Mouse (Mus musculus) right cerebral cortex, postnatal 14 days (tissue): ENCODE measurements around the gene Ctdspl.

Experiments used
- DNase-seq: peaks from one replicate; pipeline ENCODE4 v3.0.0; 2022

The Ctdspl gene

DNA sequence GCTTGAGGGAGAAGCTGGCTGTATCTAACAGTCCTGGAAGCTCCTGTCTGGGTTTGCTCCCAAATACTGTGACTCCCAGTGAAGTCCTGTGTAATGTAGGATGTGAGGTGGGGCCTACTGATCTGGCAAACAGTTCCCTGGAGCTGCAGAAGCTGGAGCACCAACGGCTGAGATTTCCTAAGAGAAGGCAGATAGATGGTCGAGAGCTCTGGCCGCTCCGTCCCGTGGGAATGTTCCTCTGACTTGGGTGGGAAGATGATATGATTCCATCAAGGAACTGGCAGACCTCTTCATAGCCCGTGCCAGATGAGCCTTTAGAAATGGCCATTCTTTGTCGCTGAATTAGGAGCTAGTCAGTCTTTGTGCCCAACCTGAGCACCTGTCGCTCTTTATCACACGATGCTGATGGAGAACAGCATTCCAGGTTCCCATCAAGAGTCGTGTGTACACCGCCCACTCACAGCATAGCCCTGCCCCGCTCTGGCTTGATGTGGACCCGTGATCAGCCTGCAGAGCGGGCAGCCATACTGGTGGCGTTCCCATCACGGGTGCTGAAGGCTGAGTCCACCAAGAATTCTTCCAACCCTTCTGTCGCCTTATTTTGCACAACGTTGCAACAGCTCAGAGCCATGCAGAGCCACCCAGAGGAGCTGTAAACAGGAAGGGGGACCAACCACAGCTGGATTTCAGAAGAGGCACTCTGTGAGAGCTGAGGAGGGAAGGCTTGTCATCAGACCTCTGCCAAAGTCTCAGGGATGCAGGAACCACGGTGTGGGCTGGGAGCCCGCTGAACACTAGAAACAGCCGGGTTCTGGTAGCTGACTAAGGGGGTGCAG is 65.7 kb downstream of the Ctdspl start:
- no peak for DNase-seq

DNA sequence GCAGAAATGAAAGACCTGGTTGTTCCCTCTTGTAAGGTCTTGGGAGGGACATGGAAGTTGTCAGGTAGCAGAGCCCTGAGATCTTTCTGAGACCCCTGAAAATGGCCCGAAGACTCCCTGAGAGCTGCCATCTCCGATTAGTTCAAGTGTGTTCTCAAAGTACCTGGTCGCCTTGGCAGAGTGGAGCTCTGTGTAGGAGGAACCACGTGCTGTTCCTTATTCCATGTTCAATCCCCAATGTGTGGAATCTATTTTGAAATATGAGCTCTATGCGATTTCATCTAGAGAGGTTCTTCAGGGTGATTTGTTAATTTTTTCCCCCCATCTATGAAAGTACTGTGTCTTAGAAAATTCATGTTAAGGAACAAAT is 66.3 kb downstream of the Ctdspl start:
- DNase-seq: no peak

DNA sequence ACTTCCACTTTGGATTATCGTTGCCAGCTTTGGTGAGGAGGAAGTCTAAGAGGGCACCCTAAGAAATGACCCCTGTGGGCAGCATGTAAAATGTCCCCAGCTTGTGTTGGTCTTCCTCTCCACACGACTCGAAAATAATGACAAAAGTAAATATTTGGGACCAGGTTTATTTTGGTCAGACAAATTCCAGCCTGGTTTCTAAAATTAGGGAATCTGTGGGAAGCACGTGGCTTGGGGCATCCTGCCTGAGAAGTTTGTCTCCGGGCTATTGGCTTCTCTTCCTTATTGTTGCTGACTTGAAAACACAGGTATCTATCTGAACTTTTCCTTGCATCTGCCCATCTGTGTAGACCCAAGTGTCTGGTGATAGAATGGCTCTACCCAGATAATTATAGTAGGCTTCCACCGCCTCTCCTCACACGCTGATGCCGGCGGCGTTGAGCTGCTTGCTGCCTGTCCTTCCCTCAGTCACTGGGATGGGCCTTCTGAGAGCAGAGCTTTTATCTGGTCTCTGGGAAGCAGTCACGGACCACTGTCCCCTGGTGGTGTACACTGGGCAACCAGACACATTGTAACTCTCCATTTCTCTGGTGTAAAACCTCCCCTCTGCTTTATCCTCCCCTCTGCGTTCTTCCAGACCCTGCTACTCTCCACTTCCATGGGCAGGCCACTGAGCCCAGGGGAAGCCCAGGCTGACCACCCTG is 68.4 kb downstream of the Ctdspl start:
- no peak for DNase-seq

DNA sequence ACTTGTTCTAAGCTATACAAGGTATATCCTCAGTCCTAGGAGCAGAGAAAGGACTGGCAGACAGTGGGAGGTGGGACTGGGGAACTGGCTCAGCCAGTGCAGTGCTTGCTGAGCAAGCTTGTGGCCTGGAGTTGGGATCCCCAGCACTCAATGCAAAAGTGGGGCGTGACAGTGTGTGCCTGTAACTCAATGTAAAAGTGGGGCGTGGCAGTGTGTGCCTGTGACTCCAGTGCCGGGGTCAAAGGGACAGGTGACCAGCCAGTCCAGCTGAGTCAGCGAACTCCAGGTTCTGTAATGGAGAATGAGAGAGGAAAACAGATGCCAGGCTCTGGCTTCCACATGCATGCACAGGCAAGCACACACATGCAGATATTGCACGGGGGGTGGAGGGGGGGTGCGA is 69.3 kb downstream of the Ctdspl start:
- DNase-seq: no peak

DNA sequence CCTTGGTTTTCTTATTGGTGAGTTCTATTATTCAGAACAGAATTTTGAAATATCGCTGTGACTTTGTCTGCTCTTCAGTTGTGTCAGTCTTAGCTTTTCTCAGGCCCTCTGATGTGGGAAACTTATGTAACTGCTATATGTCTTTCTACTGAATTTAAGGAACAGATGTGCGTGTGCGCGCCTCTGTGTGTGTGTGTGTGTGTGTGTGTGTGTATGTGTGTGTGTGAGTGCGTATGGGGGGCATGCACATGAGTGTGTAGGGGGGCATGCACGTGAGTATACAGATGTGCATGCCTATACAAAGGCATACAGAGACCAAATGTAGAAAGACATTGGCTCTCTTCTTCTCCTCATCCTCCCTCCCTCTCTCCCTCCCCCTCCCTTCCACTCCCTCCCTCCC is 71.0 kb downstream of the Ctdspl start:
- no peak for DNase-seq

DNA sequence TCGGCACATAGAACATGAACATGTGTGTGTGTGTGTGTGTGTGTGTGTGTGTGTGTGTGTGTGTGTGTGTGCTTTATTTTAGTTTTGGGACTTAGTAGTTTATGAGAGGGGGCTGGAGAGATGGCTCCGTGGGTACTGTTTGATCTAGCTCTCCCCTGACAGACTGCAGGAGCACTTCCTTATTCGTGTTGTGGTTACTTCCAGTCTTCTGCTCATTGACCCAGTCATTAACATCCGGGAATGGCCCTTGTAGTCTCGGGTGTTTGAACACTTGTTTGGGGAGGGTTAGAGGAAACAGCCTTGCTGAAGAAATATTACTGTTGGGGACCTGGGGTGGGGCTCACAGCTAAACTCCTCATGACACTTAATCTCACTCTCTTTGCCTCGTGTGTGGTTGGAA is 73.9 kb downstream of the Ctdspl start:
- DNase-seq: no peak

DNA sequence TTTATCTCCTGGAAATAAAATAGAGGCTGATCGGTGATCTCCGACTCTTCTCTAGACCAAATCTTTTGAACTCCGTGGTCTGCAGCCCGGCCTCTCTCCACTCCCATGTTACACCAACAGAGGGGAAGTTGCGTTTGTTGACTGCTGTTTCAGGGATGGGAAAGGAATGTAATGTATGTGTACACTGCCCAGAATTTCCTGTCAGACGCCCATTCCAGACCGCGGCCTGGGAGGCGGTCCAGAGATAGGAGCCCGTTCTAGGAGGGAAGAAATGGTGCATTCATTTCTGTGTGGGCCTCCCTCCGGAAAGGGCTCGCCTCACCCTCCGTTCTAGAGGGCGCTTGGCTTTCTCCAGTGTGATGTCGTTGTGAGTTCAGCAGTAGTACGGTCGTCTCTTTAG is 76.0 kb downstream of the Ctdspl start:
- DNase-seq: no peak

DNA sequence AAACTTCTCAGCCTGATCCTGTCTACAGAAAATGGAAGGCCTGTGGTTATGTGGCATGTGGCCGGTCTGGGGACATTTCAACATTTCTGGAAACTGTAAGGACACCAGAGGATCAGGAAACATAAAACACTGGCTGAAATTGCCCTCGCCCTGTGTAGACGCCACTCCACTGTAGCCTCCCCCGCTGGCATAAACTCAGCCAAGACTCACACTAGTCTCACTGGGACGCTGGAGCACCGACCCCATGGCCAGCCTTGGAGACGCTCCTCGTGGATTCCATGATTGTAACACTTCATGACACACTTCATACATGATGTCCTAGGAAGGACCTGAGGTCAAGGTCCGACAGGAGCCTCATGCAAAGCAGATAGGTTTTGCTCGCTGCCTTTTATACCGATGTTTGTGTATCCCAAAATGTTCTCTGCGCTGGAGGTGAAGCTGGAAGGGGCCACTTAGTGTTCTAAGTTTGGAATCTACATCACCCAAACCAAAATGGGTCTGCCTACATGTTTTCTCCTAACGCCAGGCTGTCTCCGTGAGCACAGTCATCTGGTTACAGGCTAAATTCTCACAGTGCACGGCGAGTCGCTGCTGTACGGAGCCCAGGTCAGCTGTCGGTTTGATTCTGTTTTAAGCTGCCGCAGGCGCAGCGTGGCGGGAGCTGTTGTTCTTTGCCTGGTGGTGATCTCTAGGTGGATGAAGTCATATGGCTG is 77.9 kb downstream of the Ctdspl start:
- DNase-seq: peak; percentile 33

DNA sequence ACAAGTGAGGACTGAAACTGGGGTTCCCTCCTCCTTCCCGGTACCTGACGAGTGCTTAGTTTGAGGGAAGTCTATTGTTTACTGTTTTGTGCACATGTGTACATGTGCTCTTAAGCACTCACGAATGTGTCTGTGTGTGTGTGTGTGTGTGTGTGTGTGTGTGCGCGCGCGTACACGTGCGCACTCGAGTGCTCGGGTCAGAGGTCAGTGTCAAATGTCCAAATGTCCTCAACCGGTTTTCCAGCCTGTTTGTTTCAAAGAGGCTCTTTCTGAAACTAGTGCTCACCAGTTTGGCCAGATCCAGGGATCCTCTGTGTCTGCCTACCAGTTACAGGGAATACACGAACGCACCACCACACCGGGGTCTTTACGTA is 78.4 kb downstream of the Ctdspl start:
- DNase-seq: no peak

DNA sequence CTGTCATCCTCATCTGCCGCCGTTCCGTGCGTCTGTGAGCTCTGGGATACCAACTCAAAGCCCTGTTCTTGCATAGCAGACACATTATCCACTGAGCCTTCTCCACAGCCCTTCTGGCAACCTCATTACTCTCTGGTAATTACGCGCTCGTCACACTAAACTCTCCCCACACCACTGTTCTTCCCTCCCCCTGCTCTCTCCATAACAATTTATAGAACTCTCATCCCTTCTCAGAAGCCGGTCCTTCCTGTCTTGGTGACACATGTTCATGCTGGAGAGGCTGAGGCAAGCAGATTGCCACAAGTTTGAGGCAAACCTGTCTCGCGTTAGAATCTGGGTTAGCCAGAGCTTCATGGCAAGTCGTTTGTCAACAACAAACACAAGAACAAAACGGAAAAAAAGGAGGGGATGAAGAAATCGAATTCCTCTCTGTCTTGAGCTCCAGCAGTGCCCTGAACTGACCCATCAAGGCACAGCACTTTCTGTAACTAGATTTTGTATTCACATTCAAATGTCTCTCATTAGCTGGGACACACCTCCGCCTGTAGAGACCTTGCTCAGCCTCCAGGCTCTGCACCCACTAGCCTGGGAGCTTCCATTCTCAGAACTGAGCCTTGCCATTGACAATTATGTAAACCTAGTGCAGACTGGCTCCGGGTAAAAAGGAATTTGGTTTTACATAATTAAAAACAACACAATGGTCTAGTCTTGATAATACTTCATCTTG is 79.2 kb downstream of the Ctdspl start:
- no peak for DNase-seq

DNA sequence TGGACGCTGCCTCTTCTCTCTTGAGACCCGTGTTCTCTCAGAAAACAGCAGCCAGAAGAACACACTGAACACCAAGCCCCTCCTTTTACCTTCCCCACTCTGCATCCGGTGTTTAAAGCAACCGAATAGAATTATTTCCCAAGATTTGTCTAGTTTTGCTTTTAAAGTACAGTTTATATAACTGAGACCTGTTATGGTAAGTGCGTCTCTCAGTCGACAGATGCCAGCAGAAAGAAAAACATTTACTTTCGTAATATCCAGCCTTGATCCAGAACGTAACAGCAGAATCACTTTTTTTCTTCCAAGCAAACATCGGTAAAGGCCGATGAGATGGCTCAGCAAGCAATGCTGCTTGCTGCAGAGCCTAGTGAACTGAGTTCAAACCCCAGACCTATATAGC is 81.0 kb downstream of the Ctdspl start:
- DNase-seq: no peak

DNA sequence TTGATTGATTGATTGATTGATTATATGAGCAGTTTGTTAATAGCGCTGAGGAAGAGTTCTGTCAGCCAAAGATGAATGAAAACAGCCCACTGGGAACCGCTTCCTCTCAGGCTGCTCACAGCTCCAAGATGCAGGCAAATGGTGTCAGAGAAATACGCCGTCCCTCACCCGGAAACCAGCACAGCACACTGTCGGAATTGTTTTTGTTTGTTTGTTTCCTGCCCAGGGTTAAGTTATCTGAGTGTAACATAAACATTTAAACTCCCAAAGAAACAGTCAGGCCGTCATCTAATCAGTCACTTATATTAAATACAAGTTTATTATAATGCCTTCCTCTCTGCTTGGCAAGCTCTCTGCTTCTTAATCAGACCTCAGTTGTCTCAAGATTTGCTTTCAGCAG is 82.6 kb downstream of the Ctdspl start:
- no peak for DNase-seq

DNA sequence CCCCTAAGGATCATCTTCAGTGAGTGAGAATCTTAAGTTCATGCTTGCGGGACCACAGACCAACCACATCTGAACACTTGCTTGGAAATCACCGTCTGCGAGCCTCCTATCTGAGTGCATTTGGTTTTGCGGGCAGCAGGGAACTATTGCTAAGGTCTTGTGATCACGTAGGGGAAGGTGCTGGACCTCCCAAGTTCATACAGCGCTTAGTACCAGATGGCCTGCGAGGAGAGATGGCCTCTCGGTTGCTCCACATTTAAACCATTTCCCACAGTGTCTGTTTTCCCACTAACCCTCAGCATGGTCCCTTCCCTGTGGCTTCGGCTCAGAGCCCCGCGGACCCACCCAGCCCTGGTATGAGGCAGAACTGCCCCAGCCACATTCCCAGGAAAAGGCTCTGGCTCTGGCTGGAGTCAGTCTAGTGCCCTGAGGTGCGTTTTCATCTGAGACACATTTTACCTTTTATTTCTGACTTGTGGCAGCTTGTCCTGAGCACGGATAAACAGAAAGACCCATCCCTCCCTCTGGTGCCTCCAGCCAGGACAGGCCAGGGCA is 84.0 kb downstream of the Ctdspl start:
- DNase-seq: no peak

DNA sequence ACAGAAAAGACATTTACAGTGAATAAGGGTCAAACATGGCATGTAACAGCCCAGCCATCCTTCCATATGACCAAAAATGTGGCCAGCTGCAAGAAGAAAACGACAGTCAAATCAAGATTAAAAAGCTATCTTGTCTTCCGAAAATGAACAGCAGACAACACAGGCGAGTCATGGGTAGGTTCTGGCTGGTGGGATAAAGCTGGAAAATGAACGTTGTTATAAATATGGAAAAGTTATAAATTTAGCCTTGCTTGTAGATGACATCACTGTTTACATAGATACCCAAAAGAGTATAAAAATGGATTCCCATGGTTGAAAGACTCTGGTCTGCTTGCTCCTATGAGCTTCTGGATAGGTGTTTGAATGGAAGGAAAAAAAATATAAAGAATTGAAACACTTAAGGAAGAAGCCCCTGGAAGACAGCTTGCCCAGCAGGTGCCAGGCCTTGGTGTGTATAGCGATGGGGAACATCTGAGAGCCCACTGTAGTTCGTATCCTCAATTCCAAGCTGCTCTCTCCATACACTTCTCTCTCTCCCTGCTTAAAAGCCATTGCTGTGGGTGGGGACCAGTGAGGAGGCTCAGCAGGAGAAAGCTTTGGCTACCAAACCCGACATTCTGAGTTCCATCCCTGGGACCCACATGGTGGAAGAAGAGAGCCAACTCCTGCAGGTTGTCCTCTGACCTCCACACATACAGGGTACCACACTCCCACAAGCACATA is 90.7 kb downstream of the Ctdspl start:
- DNase-seq: no peak

DNA sequence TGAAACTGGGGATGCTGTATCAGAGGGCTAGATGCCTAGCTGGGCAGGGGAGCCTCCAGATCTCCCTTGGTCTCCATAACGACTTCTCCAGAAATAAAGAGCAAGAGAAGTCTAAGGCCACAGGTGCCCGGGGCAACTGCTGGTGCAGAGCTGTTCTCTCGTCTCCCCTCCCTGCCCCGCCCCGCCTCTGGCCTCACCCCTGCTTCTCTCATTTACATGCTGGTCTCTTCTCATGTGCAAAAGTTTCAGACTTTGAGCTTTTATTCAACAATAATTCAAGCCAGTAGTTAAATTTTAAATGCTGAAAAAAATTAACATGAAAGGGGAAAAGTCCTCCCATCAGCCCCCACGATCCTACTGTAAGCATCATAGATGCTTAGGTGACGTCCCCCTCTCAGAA is 95.5 kb downstream of the Ctdspl start:
- DNase-seq: no peak

DNA sequence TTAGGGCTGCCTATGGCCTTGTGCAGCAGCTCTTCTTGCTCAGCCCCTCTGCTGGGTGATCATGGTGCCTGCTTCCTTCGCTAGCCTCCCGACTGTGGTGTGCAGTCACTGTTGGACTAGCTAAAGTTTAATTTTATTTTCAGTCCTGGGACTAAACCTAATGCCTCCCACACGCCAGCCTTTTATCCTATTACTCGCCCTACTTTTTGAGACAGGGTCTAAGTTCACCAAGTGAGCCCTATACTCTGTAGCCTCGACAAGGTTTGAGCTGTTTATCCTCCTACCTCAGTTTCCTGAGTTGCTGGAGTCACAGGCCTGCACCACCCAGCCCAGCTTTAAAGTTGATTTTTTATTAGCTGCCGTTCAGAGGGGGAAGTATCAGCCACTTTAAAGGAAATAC is 99.0 kb downstream of the Ctdspl start:
- no peak for DNase-seq

DNA sequence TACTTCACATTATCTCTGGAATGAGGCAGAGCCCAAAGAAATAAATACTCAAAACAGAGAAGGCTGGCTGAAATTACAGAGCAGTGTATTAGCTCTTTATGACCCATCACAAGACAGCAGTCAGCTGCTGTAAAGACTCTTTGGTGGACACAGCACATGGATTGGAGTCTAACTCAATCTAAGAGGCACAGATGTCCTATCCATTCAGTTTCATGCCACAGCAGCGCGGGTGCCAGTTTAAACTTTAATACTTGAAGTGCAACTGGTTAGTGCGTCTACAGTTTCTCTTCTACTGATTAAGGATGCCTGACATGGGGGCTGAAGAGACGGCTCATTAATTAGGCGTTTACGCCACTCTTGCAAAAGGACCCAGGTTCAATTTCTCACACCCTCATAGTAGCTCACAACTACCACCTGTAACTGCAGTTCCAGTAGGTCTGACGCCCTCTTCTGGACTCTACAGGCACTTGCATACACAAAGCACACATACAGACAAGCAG is 99.6 kb downstream of the Ctdspl start:
- DNase-seq: no peak

DNA sequence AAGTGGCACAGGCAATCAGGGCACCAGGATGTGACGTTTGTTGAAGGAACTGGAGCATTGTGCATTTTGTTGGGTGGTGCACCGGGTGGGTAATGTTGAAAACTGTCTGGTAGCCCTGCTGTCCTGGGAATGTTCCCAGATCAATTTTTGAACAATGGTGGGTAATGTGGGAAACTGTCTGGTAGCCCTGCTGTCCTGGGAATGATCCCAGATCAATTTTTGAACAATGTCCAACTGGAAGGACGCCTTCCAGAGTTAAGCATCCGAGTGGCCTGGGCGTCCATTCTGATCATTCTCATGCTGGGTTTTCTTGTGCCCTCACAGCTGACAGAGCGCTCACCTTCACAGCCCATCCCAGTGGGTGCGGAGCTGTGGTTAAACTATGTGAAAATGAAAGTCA is 101.1 kb downstream of the Ctdspl start:
- DNase-seq: no peak

DNA sequence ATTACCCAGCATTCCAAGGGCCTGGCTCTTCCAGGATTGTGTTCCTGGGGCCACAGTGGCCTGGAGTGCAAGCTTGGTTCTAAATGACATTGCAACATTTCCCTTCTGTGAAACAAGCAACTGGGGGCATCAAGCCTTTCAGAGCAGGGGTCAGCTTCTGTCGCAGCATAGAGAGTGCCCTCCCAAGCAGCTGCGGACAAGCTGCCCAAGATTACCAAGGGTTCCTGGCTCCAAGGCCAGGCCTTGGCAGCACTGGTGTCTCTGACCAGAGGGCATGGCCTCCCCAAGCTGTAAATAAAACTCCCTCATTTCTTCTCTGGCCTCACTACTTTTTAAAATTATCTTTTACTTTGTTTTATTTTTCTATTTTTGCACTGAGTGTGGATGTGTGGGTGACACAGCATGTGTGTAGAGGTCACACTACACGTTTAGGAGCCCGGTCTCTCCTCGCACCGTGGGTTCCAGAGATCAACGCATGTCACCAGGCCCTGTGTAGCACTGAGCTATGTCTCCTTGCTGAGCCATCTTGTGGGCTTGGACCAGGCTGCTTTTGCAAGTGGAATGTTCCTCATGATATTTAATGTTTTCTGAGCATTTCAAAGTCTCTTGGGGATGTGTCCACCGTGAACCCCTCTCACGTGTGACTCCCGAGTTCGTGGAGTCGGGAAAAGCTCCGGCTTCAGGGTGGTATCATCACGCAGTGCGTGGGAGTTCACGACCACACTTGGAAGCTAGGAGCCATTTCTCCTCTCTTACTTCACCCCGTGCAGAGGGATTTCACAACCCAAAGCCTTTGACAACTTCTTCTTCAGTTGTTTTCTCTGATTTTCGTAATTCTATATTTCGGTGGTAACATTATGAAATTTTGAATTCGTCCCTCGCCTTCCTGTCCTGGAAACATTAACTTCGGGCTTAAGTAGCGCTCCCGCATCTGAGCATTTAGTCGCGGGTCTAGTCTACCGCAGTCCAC is 102.3 kb downstream of the Ctdspl start:
- DNase-seq: no peak

DNA sequence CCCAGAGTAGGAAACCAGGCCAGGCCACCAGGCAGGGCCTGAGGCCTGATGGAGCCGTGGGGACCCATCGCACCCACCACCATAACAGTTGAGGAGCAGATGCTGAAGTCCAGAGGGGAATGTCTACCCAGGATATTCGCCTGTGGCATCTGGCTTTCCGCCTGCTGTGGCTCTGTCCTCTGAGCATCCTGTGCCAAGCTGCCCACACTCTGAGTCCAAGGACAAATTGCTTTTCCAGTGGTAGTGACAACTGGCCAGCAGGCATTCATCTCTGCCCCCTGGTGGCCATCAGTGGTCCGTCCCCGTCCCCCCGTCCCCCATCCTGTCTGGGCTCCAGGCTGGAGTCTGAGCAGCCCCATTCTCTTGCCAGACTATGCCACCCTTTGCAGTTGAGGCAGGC is 103.3 kb downstream of the Ctdspl start:
- peak; percentile 64 for DNase-seq

DNA sequence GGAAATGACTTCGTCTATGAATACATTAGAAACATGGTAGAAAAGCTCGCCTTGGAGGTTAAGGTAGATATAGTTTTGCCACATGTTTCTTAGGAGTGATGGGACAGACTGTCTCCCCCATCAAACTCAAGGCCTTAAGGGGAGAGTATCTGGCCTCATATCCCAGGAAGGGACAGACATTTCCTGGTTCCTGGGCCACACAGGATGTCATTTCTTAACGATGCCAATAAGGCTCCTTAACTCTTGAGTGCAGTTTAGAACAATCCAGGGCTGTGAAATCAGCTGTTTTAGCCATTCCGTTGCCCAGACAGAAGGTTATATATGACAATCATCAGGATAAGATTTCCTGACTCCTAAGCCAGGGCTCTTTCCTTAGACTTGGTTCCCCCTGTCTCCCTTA is 104.8 kb downstream of the Ctdspl start:
- no peak for DNase-seq
